Mouse (Mus musculus): ENCODE data around the gene Fgfr2. TPM values are rescaled to one million over a fixed set of nuclear protein-coding genes. Genes with fewer than 3 reads are reported as not detected.

Gene Fgfr2
- polyA plus RNA-seq, 1 experiment from 2014 or later = 86.9 TPM

DNA sequence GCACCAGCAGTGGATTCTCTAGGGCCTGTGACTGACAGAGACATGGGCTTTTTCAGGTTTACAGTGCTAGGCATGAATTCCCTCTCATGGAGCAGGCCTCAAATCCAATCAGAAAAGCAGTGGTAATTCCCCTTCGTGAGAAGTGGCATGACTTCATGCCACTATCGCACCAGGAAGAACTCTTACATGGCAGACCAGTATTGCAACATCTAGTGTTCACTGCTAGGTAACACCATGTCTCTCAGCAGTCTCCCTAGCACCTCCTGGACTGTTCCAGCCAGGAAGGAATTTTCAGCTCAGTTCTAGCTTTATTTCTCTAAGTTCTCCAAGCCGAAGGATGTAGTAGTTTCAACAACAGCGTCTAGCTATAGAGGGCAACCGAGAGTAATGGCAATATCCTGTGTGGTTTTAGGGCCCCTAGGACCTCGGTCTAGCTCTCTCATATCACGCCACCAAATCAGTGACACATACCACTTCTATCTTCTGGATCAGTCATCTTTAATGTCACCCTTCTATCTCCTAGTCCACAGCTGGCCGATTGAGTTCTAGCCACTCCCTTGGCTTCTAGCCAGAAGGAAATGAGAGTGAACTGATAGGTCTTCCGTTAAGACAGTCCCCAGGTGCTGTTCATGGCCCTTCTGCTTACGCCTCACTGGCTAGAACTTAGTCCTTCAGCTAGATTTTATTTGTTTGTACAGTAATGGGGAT lies 720.6 kb downstream of the Fgfr2 start:
- Histone ChIP-seq H3K9ac (ENCODE audit: low read length) (no peak overlapping the region), H3K4me2 (ENCODE audit: low read depth) (no peak overlapping the region), H3K9me3 (ENCODE audit: control insufficient read depth, low read length) (no peaks in the 10 kb centered on the region), H3K4me3 (ENCODE audit: low read depth, low read length) (no peak overlapping the region), H3K27me3 (ENCODE audit: control insufficient read depth, insufficient read depth, low read length) (no peaks in the 10 kb centered on the region), H3K27ac (ENCODE audit: low read depth, low read length) (no peak overlapping the region; the same call in 1 of the 2 replicates), H3K4me1 (ENCODE audit: control insufficient read depth, insufficient read depth, low read length) (peaks cover 14% of the 10 kb centered on the region), H3K36me3 (ENCODE audit: control insufficient read depth, insufficient read depth, low read length) (no peaks in the 10 kb centered on the region)
- DNase-seq (ENCODE audit: low spot score) (no peak), ATAC-seq (ENCODE audit: insufficient read depth, low FRiP score, low TSS enrichment) (no peak)
- 87% methylated on average over 10 of the region's 10 CpGs for WGBS

- DNase-seq (ENCODE audit: low spot score) (no peak), ATAC-seq (ENCODE audit: insufficient read depth, low FRiP score, low TSS enrichment) (no peak)
- no peak overlapping the region for H3K4me3 ChIP-seq (ENCODE audit: low read depth, low read length)
- H3K27me3 ChIP-seq (ENCODE audit: control insufficient read depth, insufficient read depth, low read length) = no peaks in the 10 kb centered on the region
- WGBS = 74% methylated on average over 3 of the region's 3 CpGs
- no peak overlapping the region for H3K27ac ChIP-seq (ENCODE audit: low read depth, low read length)
- H3K4me1 ChIP-seq (ENCODE audit: control insufficient read depth, insufficient read depth, low read length) = peaks cover 4% of the 10 kb centered on the region
- H3K9me3 ChIP-seq (ENCODE audit: control insufficient read depth, low read length) = no peaks in the 10 kb centered on the region
- no peak overlapping the region for H3K4me2 ChIP-seq (ENCODE audit: low read depth)
- no peak overlapping the region for H3K9ac ChIP-seq (ENCODE audit: low read length)
- H3K36me3 ChIP-seq (ENCODE audit: control insufficient read depth, insufficient read depth, low read length) = no peaks in the 10 kb centered on the region
These were observed 724.7 kb downstream of the Fgfr2 start for GRCm38 (mm10) chr7:132398487-132398886.

DNA sequence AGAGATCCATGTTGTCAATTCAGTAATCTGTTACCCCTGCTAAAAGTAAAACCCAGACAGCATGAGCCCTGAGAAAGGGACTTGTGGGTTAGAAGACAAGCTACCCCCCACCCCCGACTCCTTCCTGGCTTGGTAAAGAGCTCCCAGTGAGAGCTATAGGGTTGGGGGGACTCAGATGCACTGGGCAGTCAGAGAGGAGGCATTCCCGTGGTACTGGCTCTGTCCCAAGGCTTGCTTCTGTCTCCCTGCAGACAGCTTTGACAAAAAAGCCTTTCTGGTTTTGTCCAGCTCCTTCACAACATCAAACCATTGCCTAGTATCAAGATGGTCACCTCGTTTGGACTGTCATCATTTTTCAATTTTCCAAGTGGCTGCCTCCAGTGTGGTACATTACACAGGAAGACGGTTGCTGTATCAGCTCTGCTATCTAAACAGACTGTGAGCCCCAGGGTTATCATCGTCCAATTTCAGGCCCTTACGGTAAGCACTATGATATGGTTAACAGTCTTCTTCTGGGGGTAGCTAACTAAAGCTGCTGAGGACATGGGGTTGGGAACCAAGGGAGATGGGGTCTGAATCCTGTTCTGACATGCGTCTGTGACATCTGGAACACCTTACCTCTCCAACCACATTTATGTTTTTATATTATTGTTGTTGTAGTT lies 726.4 kb downstream of the Fgfr2 start:
- H3K9ac ChIP-seq (ENCODE audit: low read length) = no peak overlapping the region
- H3K4me1 ChIP-seq (ENCODE audit: control insufficient read depth, insufficient read depth, low read length) = no peaks in the 10 kb centered on the region
- no peaks in the 10 kb centered on the region for H3K36me3 ChIP-seq (ENCODE audit: control insufficient read depth, insufficient read depth, low read length)
- H3K4me2 ChIP-seq (ENCODE audit: low read depth) = no peak overlapping the region
- no peak overlapping the region for H3K4me3 ChIP-seq (ENCODE audit: low read depth, low read length)
- H3K27ac ChIP-seq (ENCODE audit: low read depth, low read length) = no peak overlapping the region
- 74% methylated on average over 7 of the region's 7 CpGs for WGBS
- H3K9me3 ChIP-seq (ENCODE audit: control insufficient read depth, low read length) = no peaks in the 10 kb centered on the region
- no peak for ATAC-seq (ENCODE audit: insufficient read depth, low FRiP score, low TSS enrichment)
- no peak for DNase-seq (ENCODE audit: low spot score)
- H3K27me3 ChIP-seq (ENCODE audit: control insufficient read depth, insufficient read depth, low read length) = no peaks in the 10 kb centered on the region

DNA sequence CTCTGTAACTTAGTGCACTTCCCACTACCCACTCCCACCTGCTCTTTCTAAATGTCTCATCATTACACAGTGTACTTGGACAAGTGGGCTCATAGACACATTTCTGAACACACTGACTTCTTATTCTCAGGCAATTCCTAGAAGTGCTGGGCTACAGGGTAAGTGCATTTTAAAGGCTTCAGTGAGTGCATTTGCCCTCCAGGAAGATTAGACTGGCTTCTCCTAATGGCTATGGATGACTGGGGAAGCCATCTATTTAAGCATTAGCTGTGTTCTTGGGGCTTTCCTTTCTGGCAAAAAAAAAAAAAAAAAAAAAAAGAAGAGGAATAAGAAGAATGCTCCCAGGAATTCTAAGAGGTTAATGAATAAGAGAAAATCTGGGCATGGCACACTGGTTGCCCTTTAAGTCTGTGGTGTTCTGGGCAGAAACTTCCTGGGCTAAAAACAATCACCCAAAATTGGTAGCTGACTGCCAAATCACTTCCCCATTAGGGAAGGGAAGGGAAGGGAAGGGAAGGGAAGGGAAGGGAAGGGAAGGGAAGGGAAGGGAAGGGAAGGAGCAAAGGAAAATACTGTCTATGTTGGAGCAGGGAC lies 729.5 kb downstream of the Fgfr2 start:
- no peaks in the 10 kb centered on the region for H3K27me3 ChIP-seq (ENCODE audit: control insufficient read depth, insufficient read depth, low read length)
- no peak overlapping the region for H3K4me2 ChIP-seq (ENCODE audit: low read depth)
- H3K4me1 ChIP-seq (ENCODE audit: control insufficient read depth, insufficient read depth, low read length) = no peaks in the 10 kb centered on the region
- DNase-seq (ENCODE audit: low spot score) = no peak
- no peak overlapping the region for H3K4me3 ChIP-seq (ENCODE audit: low read depth, low read length)
- H3K9ac ChIP-seq (ENCODE audit: low read length) = no peak overlapping the region
- H3K27ac ChIP-seq (ENCODE audit: low read depth, low read length) = no peak overlapping the region
- no peaks in the 10 kb centered on the region for H3K9me3 ChIP-seq (ENCODE audit: control insufficient read depth, low read length)
- H3K36me3 ChIP-seq (ENCODE audit: control insufficient read depth, insufficient read depth, low read length) = no peaks in the 10 kb centered on the region
- no peak for ATAC-seq (ENCODE audit: insufficient read depth, low FRiP score, low TSS enrichment)

DNA sequence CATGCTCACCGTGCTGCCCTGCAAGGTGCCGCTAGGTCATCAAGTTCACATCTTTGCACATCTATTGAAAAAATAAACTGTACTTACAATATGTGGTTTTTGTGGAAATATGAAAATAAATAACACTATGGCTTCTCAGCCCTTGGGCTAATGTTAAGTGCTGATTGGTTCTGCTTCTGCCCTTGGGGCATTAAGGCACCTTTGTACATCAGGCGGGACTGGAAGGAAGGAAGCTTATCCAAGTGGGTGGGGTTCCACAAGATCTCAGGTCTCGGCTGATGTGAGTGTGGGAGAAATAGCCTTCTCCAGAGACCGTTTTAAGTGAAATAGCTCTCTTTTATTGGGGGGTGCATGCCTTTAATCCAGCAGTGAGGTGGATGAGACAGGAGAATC lies 730.1 kb downstream of the Fgfr2 start:
- H3K4me1 ChIP-seq (ENCODE audit: control insufficient read depth, insufficient read depth, low read length) = no peaks in the 10 kb centered on the region
- WGBS = 84% methylated on average over 5 of the region's 5 CpGs
- no peak overlapping the region for H3K9ac ChIP-seq (ENCODE audit: low read length)
- no peaks in the 10 kb centered on the region for H3K27me3 ChIP-seq (ENCODE audit: control insufficient read depth, insufficient read depth, low read length)
- no peak overlapping the region for H3K4me3 ChIP-seq (ENCODE audit: low read depth, low read length)
- ATAC-seq (ENCODE audit: insufficient read depth, low FRiP score, low TSS enrichment) = no peak
- H3K36me3 ChIP-seq (ENCODE audit: control insufficient read depth, insufficient read depth, low read length) = no peaks in the 10 kb centered on the region
- DNase-seq (ENCODE audit: low spot score) = no peak
- H3K27ac ChIP-seq (ENCODE audit: low read depth, low read length) = no peak overlapping the region
- no peak overlapping the region for H3K4me2 ChIP-seq (ENCODE audit: low read depth)
- no peaks in the 10 kb centered on the region for H3K9me3 ChIP-seq (ENCODE audit: control insufficient read depth, low read length)

GRCm38 (mm10) chr7:132392233-132393013 lies 730.7 kb downstream of the Fgfr2 start:
- H3K4me1 ChIP-seq (ENCODE audit: control insufficient read depth, insufficient read depth, low read length) = no peaks in the 10 kb centered on the region
- H3K9ac ChIP-seq (ENCODE audit: low read length) = no peak overlapping the region
- H3K27me3 ChIP-seq (ENCODE audit: control insufficient read depth, insufficient read depth, low read length) = no peaks in the 10 kb centered on the region
- H3K36me3 ChIP-seq (ENCODE audit: control insufficient read depth, insufficient read depth, low read length) = no peaks in the 10 kb centered on the region
- DNase-seq (ENCODE audit: low spot score) (no peak), ATAC-seq (ENCODE audit: insufficient read depth, low FRiP score, low TSS enrichment) (no peak)
- 80% methylated on average over 13 of the region's 13 CpGs for WGBS
- H3K4me2 ChIP-seq (ENCODE audit: low read depth) = no peak overlapping the region
- H3K9me3 ChIP-seq (ENCODE audit: control insufficient read depth, low read length) = no peaks in the 10 kb centered on the region
- H3K27ac ChIP-seq (ENCODE audit: low read depth, low read length) = no peak overlapping the region
- H3K4me3 ChIP-seq (ENCODE audit: low read depth, low read length) = no peak overlapping the region

GRCm38 (mm10) chr7:132389473-132389872 lies 733.7 kb downstream of the Fgfr2 start:
- no peak overlapping the region for H3K4me2 ChIP-seq (ENCODE audit: low read depth)
- DNase-seq (ENCODE audit: low spot score) = no peak
- H3K36me3 ChIP-seq (ENCODE audit: control insufficient read depth, insufficient read depth, low read length) = no peaks in the 10 kb centered on the region
- H3K9me3 ChIP-seq (ENCODE audit: control insufficient read depth, low read length) = no peaks in the 10 kb centered on the region
- no peak overlapping the region for H3K27ac ChIP-seq (ENCODE audit: low read depth, low read length)
- no peak overlapping the region for H3K4me3 ChIP-seq (ENCODE audit: low read depth, low read length)
- peaks cover 18% of the 10 kb centered on the region for H3K4me1 ChIP-seq (ENCODE audit: control insufficient read depth, insufficient read depth, low read length)
- ATAC-seq (ENCODE audit: insufficient read depth, low FRiP score, low TSS enrichment) = no peak
- no peak overlapping the region for H3K9ac ChIP-seq (ENCODE audit: low read length)
- no peaks in the 10 kb centered on the region for H3K27me3 ChIP-seq (ENCODE audit: control insufficient read depth, insufficient read depth, low read length)
- 63% methylated on average over 7 of the region's 7 CpGs for WGBS

- Histone ChIP-seq H3K9ac (ENCODE audit: low read length) (no peak overlapping the region), H3K36me3 (ENCODE audit: control insufficient read depth, insufficient read depth, low read length) (no peaks in the 10 kb centered on the region), H3K4me3 (ENCODE audit: low read depth, low read length) (no peak overlapping the region), H3K27ac (ENCODE audit: low read depth, low read length) (no peak overlapping the region), H3K27me3 (ENCODE audit: control insufficient read depth, insufficient read depth, low read length) (no peaks in the 10 kb centered on the region), H3K9me3 (ENCODE audit: control insufficient read depth, low read length) (no peaks in the 10 kb centered on the region), H3K4me2 (ENCODE audit: low read depth) (no peak overlapping the region), H3K4me1 (ENCODE audit: control insufficient read depth, insufficient read depth, low read length) (peaks cover 18% of the 10 kb centered on the region)
- WGBS = 79% methylated on average over 5 of the region's 5 CpGs
- no peak for DNase-seq (ENCODE audit: low spot score)
- ATAC-seq (ENCODE audit: insufficient read depth, low FRiP score, low TSS enrichment) = no peak
These were observed 735.6 kb downstream of the Fgfr2 start for GRCm38 (mm10) chr7:132387507-132387906.
